Mouse (Mus musculus) neural tube, embryonic 11.5 days (tissue): Measurements from ENCODE around the gene Ptpn23. TPM values are rescaled to one million over a fixed set of nuclear protein-coding genes. Genes with fewer than 3 reads are reported as not detected.
"Not testable (repeated sequence)": the region's sequence is repeated elsewhere in the genome, so short reads cannot be mapped to it uniquely, and the experiment has no call there.

ENCODE experiments used
- ATAC-seq: fragments of 200-750 bp; cut with Nextera tagmentation; 2 replicates; pipeline ENCODE4 v1.8.0; 2017; ENCODE audit warnings: moderate number of reproducible peaks, mild to moderate bottlenecking, moderate TSS enrichment, moderate library complexity; ENCODE audit not compliant: insufficient read depth, low FRiP score, low TSS enrichment
- DNase-seq: peaks from one replicate; pipeline ENCODE4 v3.0.0-alpha.2; 2015; ENCODE audit warnings: low spot score
- H3K27ac ChIP-seq: fragments of 300-500 bp; sonication (generic); 2 replicates; pipeline ENCODE4 v1.5.1; 2014; ENCODE audit warnings: low read depth, mild to moderate bottlenecking, low read length
- H3K27me3 ChIP-seq: fragments of 300-500 bp; sonication (generic); 2 replicates; pipeline ENCODE4 v1.6.1; 2014; ENCODE audit warnings: mild to moderate bottlenecking, low read length, mixed read lengths; ENCODE audit not compliant: control insufficient read depth, insufficient read depth
- H3K36me3 ChIP-seq: fragments of 300-500 bp; sonication (generic); 2 replicates; pipeline ENCODE4 v1.6.1; 2014; ENCODE audit warnings: mild to moderate bottlenecking, low read length, moderate library complexity, mixed read lengths; ENCODE audit not compliant: control insufficient read depth, insufficient read depth
- H3K4me1 ChIP-seq: fragments of 300-500 bp; sonication (generic); 2 replicates; pipeline ENCODE4 v1.6.1; 2014; ENCODE audit warnings: low read length, mixed read lengths; ENCODE audit not compliant: control insufficient read depth, insufficient read depth
- H3K4me2 ChIP-seq: fragments of 300-500 bp; sonication (generic); 2 replicates; pipeline ENCODE4 v1.6.1; 2014; ENCODE audit warnings: low read depth, mild to moderate bottlenecking, moderate library complexity
- H3K4me3 ChIP-seq: fragments of 300-500 bp; sonication (generic); 2 replicates; pipeline ENCODE4 v1.5.1; 2014; ENCODE audit warnings: low read depth, low read length
- H3K9ac ChIP-seq: fragments of 300-500 bp; sonication (generic); 2 replicates; pipeline ENCODE4 v1.6.1; 2014; ENCODE audit warnings: mild to moderate bottlenecking, low read length
- H3K9me3 ChIP-seq: fragments of 300-500 bp; sonication (generic); 2 replicates; pipeline ENCODE4 v1.6.1; 2016; ENCODE audit warnings: low read length; ENCODE audit not compliant: control insufficient read depth
- WGBS: fragments of 180-500 bp; shearing (Covaris S2); extraction: QIAGEN DNeasy Blood & Tissue Kit; methylation state at CpG from one replicate; pipeline ENCODE4 v1.1.7; 2014; 5-methylcytosine and 5-hydroxymethylcytosine counted together
- polyA plus RNA-seq: library from polyadenylated mRNA; unstranded; fragments of >200 nt; fragmentation: Nextera tagmentation; extraction: Ambion mirVana; gene quantifications from 2 replicates; pipeline ENCODE4 v1.2.1, GENCODE M21; 2014

The Ptpn23 gene
- polyA plus RNA-seq, 1 experiment from 2014 or later, result 15.9 TPM

GRCm38 (mm10) chr9:110400650-110401049, 7.4 kb downstream of the Ptpn23 start:
- Histone ChIP-seq H3K36me3 (no peaks in the 10 kb centered on the region; the same call in 1 of the 2 replicates), H3K27me3 (no peaks in the 10 kb centered on the region), H3K9me3 (no peaks in the 10 kb centered on the region), H3K4me1 (no peaks in the 10 kb centered on the region), H3K27ac (no peak overlapping the region), H3K4me3 (no peak overlapping the region), H3K4me2 (no peak overlapping the region), H3K9ac (no peak overlapping the region)
- DNase-seq, result no peak
- 90% methylated on average over 5 of the region's 5 CpGs for WGBS
- no peak for ATAC-seq

GRCm38 (mm10) chr9:110393295-110393694, 14.7 kb downstream of the Ptpn23 start:
- DNase-seq (no peak), ATAC-seq (no peak)
- H3K9me3 ChIP-seq, result no peaks in the 10 kb centered on the region
- H3K4me3 ChIP-seq, result no peak overlapping the region
- no peak overlapping the region for H3K27ac ChIP-seq
- WGBS, result 91% methylated on average over 4 of the region's 4 CpGs
- H3K4me1 ChIP-seq, result no peaks in the 10 kb centered on the region
- no peaks in the 10 kb centered on the region for H3K27me3 ChIP-seq
- peaks cover 20% of the 10 kb centered on the region for H3K36me3 ChIP-seq
- H3K4me2 ChIP-seq, result no peak overlapping the region
- no peak overlapping the region for H3K9ac ChIP-seq

- Histone ChIP-seq H3K4me1 (no peaks in the 10 kb centered on the region), H3K4me3 (no peak overlapping the region), H3K36me3 (peaks cover 32% of the 10 kb centered on the region), H3K9me3 (no peaks in the 10 kb centered on the region), H3K27me3 (no peaks in the 10 kb centered on the region), H3K27ac (no peak overlapping the region), H3K4me2 (no peak overlapping the region), H3K9ac (no peak overlapping the region)
- WGBS, result 88% methylated on average over 3 of the region's 3 CpGs
- ATAC-seq (no peak), DNase-seq (no peak)
Measured at GRCm38 (mm10) chr9:110390843-110391242, 17.2 kb downstream of the Ptpn23 start.

GRCm38 (mm10) chr9:110388011-110388410, 20.0 kb downstream of the Ptpn23 start:
- Histone ChIP-seq H3K27me3 (no peaks in the 10 kb centered on the region), H3K27ac (no peak overlapping the region), H3K4me3 (no peak overlapping the region), H3K4me2 (no peak overlapping the region), H3K9me3 (no peaks in the 10 kb centered on the region), H3K36me3 (peaks cover 49% of the 10 kb centered on the region), H3K4me1 (no peaks in the 10 kb centered on the region), H3K9ac (no peak overlapping the region)
- WGBS, result 96% methylated on average over 7 of the region's 7 CpGs
- no peak for ATAC-seq
- no peak for DNase-seq

GRCm38 (mm10) chr9:110384369-110384929, 23.6 kb downstream of the Ptpn23 start:
- no peaks in the 10 kb centered on the region for H3K27me3 ChIP-seq
- no peak overlapping the region for H3K9ac ChIP-seq
- no peaks in the 10 kb centered on the region for H3K4me1 ChIP-seq
- no peak overlapping the region for H3K4me3 ChIP-seq
- DNase-seq (no peak), ATAC-seq (no peak)
- 87% methylated on average over 7 of the region's 7 CpGs for WGBS
- no peak overlapping the region for H3K4me2 ChIP-seq
- H3K36me3 ChIP-seq, result peaks cover 44% of the 10 kb centered on the region
- no peaks in the 10 kb centered on the region for H3K9me3 ChIP-seq
- H3K27ac ChIP-seq, result no peak overlapping the region

GRCm38 (mm10) chr9:110381292-110381691, 26.7 kb downstream of the Ptpn23 start:
- Histone ChIP-seq H3K9ac (no peak overlapping the region), H3K4me3 (no peak overlapping the region), H3K4me1 (no peaks in the 10 kb centered on the region), H3K4me2 (no peak overlapping the region), H3K9me3 (no peaks in the 10 kb centered on the region), H3K27ac (no peak overlapping the region), H3K27me3 (no peaks in the 10 kb centered on the region), H3K36me3 (peaks cover 26% of the 10 kb centered on the region)
- 89% methylated on average over 12 of the region's 12 CpGs for WGBS
- no peak for DNase-seq
- no peak for ATAC-seq

GRCm38 (mm10) chr9:110380662-110381061, 27.4 kb downstream of the Ptpn23 start:
- Histone ChIP-seq H3K4me3 (no peak overlapping the region), H3K27ac (no peak overlapping the region), H3K9ac (no peak overlapping the region), H3K27me3 (no peaks in the 10 kb centered on the region), H3K36me3 (peaks cover 23% of the 10 kb centered on the region), H3K9me3 (no peaks in the 10 kb centered on the region), H3K4me1 (no peaks in the 10 kb centered on the region), H3K4me2 (no peak overlapping the region)
- 48% methylated on average over 21 of the region's 21 CpGs for WGBS
- DNase-seq (no peak), ATAC-seq (no peak)

- no peak overlapping the region for H3K27ac ChIP-seq
- WGBS, result 89% methylated on average over 8 of the region's 8 CpGs
Measured at GRCm38 (mm10) chr9:110379361-110379760, 28.7 kb downstream of the Ptpn23 start.

GRCm38 (mm10) chr9:110377655-110378054, 30.4 kb downstream of the Ptpn23 start:
- not testable (repeated sequence) for H3K36me3 ChIP-seq, H3K27me3 ChIP-seq, H3K4me2 ChIP-seq, H3K9ac ChIP-seq, H3K27ac ChIP-seq, DNase-seq, H3K4me1 ChIP-seq, H3K4me3 ChIP-seq, H3K9me3 ChIP-seq, ATAC-seq
- WGBS, result 93% methylated on average over 15 of the region's 15 CpGs

More at GRCm38 (mm10) chr9:110379361-110379760, 28.7 kb downstream of the Ptpn23 start:
- Histone ChIP-seq H3K4me3 (no peak overlapping the region), H3K36me3 (peaks cover 14% of the 10 kb centered on the region), H3K9ac (no peak overlapping the region), H3K27me3 (no peaks in the 10 kb centered on the region), H3K4me1 (no peaks in the 10 kb centered on the region), H3K4me2 (no peak overlapping the region), H3K9me3 (no peaks in the 10 kb centered on the region)
- DNase-seq (no peak), ATAC-seq (no peak)
